Mouse (Mus musculus) MEL-GATA-1-ER (cell line): ENCODE data around the gene Lhfpl2.

Source experiments
- DNase-seq: peaks from one replicate; pipeline ENCODE4 v3.0.0-alpha.2; 2012; ENCODE audit warnings: low read depth; ENCODE audit errors: extremely low read depth

Gene Lhfpl2

DNA sequence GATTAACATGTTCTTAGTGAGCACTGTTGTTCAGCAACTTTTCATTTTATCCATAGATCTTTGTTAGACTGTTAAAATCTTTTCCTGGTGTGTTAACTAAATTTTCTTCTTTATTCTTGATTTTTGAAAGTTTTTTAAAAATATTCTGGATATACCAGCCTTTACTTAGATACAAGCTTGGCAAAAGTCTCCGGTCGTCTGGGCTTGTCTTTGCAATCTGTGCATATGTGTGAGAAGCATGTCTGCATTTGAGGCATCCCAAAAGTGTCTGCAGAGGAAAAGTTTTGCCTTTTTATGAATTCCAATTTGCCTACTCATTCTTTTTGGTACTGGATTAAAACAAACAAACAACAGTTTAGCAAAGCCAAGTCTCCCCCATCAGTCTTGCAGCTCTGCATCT lies 154.6 kb downstream of the Lhfpl2 start:
- DNase-seq, result no peak

DNA sequence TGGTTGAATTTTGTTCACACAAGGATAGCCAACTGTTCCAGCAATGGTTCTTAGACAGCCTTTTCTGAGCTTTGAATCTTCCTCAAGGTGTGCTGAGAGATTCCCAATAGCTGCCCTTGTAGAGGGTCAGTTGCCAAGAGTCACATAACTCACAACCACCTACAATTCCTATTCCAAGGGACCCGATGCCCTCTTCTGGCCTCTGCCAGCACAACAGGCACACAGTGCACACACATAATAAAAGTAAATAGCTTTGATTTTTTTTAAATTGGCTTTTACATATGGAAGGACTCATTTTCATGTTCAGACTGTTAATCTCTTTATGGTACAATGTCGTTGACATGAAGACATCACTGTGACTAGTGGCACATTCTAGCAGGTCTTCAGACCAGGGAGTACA lies 155.1 kb downstream of the Lhfpl2 start:
- no peak for DNase-seq

DNA sequence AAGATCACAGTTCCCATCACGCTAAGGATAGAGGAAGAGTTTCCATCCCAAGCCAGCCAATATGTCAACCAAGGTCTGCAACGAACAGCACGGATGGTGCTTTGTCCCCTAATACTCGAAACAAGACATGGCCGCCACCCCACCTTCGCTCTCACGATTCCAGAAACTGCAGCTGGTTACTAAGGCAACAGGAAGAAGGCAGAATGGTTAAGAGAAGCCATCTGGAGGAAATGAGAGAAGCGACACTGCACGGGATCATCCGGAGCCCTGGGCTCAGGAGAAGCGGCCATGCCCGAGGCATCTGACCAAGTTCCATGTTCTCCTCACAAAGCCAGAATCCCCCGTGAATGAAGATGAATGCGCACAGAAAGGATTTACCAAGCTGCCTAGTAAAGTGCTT lies 166.0 kb downstream of the Lhfpl2 start:
- DNase-seq, result no peak

DNA sequence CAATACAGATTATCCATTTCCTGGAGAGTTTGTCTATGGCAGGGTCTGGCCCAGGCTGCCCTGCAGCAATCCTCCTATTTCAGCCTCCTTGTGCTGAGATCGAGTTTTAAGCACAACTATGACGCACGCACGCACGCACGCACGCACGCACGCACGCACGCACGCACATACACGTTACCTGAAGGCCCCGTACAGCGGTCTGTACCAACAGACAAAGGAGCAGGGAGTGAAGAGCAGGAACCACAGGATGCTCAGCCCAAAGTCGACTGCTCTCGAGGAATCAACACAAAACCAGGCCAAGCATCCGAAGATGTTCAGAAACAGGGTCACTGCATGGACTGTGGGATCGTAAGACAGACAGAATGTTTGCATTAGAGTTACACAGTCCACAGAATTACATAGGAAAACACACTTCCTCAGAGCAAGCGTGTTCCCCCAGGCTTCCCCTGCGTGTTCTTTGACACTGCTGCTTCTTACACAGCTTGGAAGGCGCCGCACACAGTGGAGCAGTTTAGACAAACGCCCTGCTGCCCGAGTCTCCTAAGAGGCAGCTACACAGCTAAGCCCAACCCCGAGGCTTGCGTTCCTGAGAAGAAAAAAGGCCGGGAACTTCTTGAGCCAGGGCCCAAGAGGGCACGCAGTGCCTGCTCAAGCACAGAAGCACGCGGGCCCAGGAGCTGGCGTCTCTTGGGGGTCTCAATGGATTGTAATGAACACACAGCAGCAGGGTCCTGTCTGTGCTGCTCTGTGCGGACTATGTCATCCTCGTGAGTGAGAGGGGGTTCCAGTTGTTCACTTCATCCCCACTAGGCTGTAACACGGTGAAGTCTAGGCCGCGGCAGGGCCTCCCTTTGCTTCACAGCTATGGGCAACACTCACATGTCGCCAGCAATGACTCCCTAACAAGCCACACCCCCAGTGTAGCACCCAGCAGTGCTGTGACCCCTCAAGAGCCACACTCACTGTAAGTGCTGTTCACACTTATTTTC lies 167.4 kb downstream of the Lhfpl2 start:
- DNase-seq, result no peak

DNA sequence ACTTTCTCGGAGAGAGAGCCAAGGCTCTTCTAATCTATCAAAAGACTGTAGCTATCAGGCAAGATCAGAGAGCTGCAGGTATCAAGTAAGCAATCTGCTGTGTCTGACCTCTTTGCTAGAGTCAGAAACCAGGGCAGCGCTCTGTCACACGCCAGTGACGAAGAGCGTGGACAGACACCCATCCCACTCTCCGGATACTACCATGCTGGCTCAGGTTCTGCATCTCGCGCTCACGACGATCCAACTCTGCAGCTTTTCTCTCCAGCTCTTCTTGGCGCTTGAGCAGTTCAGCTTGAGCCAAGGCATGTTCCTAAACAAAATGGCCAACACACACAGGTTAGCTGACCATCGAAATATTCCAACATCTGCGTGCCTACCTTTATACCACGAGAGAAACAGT lies 174.3 kb downstream of the Lhfpl2 start:
- no peak for DNase-seq

DNA sequence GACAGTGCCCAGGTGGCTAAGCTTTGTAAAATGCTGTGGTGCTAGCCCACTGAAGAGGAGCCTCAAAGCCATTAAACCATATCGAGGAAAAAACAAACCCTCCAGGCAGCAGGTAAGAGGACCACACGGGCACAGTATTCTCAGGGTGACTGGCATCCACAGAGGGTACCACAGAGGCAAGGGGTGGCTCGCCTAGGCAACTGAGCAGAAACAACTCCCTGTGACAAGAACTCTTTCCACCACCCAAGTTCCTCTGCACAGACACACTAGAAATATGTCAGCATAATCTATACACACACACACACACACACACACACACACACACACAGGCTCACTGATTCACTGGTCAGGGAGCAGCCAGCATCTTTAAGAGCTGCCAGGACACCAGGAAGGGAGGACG lies 181.9 kb downstream of the Lhfpl2 start:
- no peak for DNase-seq

DNA sequence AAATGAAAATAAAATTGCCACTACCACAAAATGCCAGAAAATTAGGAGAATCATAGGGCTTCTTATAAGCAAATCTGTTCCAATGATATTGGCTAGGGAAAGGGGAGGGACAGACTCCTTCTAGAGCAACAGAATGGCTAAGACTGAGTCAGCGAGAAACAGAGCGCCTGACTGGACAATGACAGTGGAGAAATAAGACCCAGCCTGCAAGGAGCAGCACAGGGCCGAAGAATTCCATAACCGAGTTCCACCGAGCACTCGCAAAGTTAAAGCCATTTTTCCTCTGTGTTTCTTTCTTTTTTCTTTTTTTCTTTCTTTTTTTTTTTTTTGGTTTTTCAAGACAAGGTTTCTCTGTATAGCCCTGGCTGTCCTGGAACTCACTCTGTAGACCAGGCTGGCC lies 182.5 kb downstream of the Lhfpl2 start:
- DNase-seq, result no peak

DNA sequence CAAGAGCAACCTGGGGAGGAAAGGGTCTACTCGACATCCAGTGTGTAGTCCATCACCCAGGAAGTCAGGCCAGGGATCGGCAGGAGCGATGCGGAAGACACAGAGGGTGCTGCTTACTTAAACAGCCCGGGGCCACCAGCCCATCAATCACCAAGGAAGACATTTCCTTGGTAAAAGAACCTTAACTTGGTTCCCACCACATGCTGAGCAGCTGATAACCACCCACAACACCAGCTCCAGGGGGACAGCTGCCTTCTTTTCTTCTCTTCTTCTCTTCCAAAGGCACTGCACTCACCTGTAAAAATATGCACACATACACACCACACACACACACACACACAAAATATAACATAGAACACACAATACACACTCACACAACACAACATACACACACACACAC lies 183.3 kb downstream of the Lhfpl2 start:
- DNase-seq, result no peak

DNA sequence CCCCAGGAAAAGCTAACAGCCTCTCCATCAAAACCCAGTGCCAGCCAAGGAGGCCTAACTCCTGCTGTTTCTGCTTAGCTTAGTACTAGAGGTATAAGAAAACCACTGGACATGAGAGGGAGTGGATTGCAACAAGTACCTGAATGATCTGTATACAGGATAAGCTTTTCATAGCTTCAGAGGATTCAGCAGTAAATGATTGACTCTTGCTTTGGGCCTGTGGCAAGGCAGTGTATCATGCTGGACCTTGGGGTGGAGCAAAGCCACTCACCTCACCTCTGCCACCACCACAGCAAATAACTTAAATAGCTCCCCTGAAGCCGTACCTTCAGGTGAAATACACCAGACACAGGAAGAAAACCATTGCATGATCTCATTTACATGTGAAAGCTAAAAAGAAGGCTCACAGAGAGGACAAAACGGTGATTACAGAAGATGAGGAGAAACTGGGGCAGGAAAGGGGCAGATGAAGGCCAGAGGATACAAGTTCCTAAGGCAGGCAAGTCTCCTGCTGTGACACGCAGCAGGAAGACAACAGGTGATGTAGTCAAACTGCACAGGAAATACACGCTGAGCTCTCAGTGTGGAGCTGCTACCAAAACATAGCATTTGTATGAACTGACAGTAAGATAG lies 184.4 kb downstream of the Lhfpl2 start:
- DNase-seq, result no peak

- no peak for DNase-seq
These were observed 185.3 kb downstream of the Lhfpl2 start for GRCm38 (mm10) chr13:94242897-94243296.
